Mouse (Mus musculus) telencephalon, adult 2 months (tissue): ENCODE results near the gene Hyal3.
"Not testable (repeated sequence)": the region's sequence is repeated elsewhere in the genome, so short reads cannot be mapped to it uniquely, and the experiment has no call there.

Experiments used
- DNase-seq: peaks from one replicate; pipeline ENCODE4 v3.0.0-alpha.2; 2011; ENCODE audit warnings: low read depth, low spot score

The Hyal3 gene

GRCm38 (mm10) chr9:107550491-107551116 is 30.0 kb upstream of the Hyal3 start:
- no peak for DNase-seq

GRCm38 (mm10) chr9:107551117-107551889 is 29.3 kb upstream of the Hyal3 start, which contains the start of gene Rassf1:
Gene Rassf1 (plus strand): TSS chr9:107551555.
- no peak for DNase-seq

GRCm38 (mm10) chr9:107551890-107552355 is 28.7 kb upstream of the Hyal3 start:
- DNase-seq, result no peak

- no peak for DNase-seq
Observed at GRCm38 (mm10) chr9:107552690-107553393, 27.8 kb upstream of the Hyal3 start.

GRCm38 (mm10) chr9:107553541-107554318 is 26.9 kb upstream of the Hyal3 start:
- DNase-seq, result no peak

- peak; percentile 98 for DNase-seq
Observed at GRCm38 (mm10) chr9:107554319-107554825, 26.2 kb upstream of the Hyal3 start.

- DNase-seq, result no peak
Observed at GRCm38 (mm10) chr9:107555031-107555457, 25.6 kb upstream of the Hyal3 start.

- DNase-seq, result no peak
Observed at GRCm38 (mm10) chr9:107555701-107556100, 24.9 kb upstream of the Hyal3 start.

GRCm38 (mm10) chr9:107556346-107556745 is 24.3 kb upstream of the Hyal3 start:
- no peak for DNase-seq

- peak; percentile 97 for DNase-seq
Observed at GRCm38 (mm10) chr9:107563029-107563581, 17.5 kb upstream of the Hyal3 start, which contains the start of gene Tusc2. Gene Tusc2 (plus strand): TSS chr9:107563255.

- DNase-seq, result not testable (repeated sequence)
Observed at GRCm38 (mm10) chr9:107565556-107565955, 15.1 kb upstream of the Hyal3 start.

GRCm38 (mm10) chr9:107566041-107566709 is 14.4 kb upstream of the Hyal3 start:
- DNase-seq, result no peak

GRCm38 (mm10) chr9:107566855-107567254 is 13.8 kb upstream of the Hyal3 start:
- DNase-seq, result no peak

GRCm38 (mm10) chr9:107567702-107568319 is 12.8 kb upstream of the Hyal3 start, which contains the start of gene Hyal2:
Gene Hyal2 (plus strand): TSS chr9:107567945.
- no peak for DNase-seq

- DNase-seq, result peak; percentile 76
Observed at GRCm38 (mm10) chr9:107568331-107569261, 12.0 kb upstream of the Hyal3 start.

- DNase-seq, result no peak
Observed at GRCm38 (mm10) chr9:107569270-107569669, 11.3 kb upstream of the Hyal3 start.

GRCm38 (mm10) chr9:107570016-107570415 is 10.6 kb upstream of the Hyal3 start:
- no peak for DNase-seq

- DNase-seq, result no peak
Observed at GRCm38 (mm10) chr9:107570845-107571244, 9.8 kb upstream of the Hyal3 start.
